Mouse (Mus musculus) embryo, embryonic 10 days (tissue): ENCODE measurements around the gene H13.

ENCODE experiments used
- DNase-seq: peaks from one replicate; pipeline ENCODE4 v3.0.0-alpha.2; 2015; ENCODE audit warnings: low spot score

Gene H13

GRCm38 (mm10) chr2:152669256-152669638, at the start of gene H13:
TSS of gene H13 (plus strand) at chr2:152669461.
- peak; percentile 98 for DNase-seq

- DNase-seq: no peak
Measured at GRCm38 (mm10) chr2:152620367-152621134, 48.7 kb upstream of the H13 start.

GRCm38 (mm10) chr2:152622151-152622550, 47.1 kb upstream of the H13 start:
- DNase-seq: no peak

GRCm38 (mm10) chr2:152622953-152623352, 46.3 kb upstream of the H13 start, which contains the start of gene Defb25:
TSS of gene Defb25 (minus strand) at chr2:152623053.
- DNase-seq: no peak

- DNase-seq: no peak
Measured at GRCm38 (mm10) chr2:152624566-152624965, 44.7 kb upstream of the H13 start.

- no peak for DNase-seq
Measured at GRCm38 (mm10) chr2:152625256-152625655, 44.0 kb upstream of the H13 start.

- peak; percentile 44 for DNase-seq
Measured at GRCm38 (mm10) chr2:152626774-152627591, 42.3 kb upstream of the H13 start, which contains the start of gene Rem1. TSS of gene Rem1 (plus strand) at chr2:152626951.

- no peak for DNase-seq
Measured at GRCm38 (mm10) chr2:152628066-152628465, 41.2 kb upstream of the H13 start.

- no peak for DNase-seq
Measured at GRCm38 (mm10) chr2:152629239-152629638, 40.0 kb upstream of the H13 start.

- no peak for DNase-seq
Measured at GRCm38 (mm10) chr2:152629904-152630303, 39.4 kb upstream of the H13 start.

- peak; percentile 57 for DNase-seq
Measured at GRCm38 (mm10) chr2:152633334-152633733, 35.9 kb upstream of the H13 start.

- no peak for DNase-seq
Measured at GRCm38 (mm10) chr2:152634311-152634710, 35.0 kb upstream of the H13 start.

- no peak for DNase-seq
Measured at GRCm38 (mm10) chr2:152636246-152637005, 32.8 kb upstream of the H13 start.

- no peak for DNase-seq
Measured at GRCm38 (mm10) chr2:152637006-152637322, 32.3 kb upstream of the H13 start.

- no peak for DNase-seq
Measured at GRCm38 (mm10) chr2:152637381-152637780, 31.9 kb upstream of the H13 start.

- DNase-seq: no peak
Measured at GRCm38 (mm10) chr2:152638865-152639264, 30.4 kb upstream of the H13 start.

GRCm38 (mm10) chr2:152639406-152640113, 29.7 kb upstream of the H13 start:
- DNase-seq: peak; percentile 33

- no peak for DNase-seq
Measured at GRCm38 (mm10) chr2:152652901-152653620, 16.2 kb upstream of the H13 start.

GRCm38 (mm10) chr2:152653874-152654715, 15.2 kb upstream of the H13 start:
- DNase-seq: peak; percentile 44

- peak; percentile 22 for DNase-seq
Measured at GRCm38 (mm10) chr2:152657398-152657797, 11.9 kb upstream of the H13 start.
